In the genomic region with DNA sequence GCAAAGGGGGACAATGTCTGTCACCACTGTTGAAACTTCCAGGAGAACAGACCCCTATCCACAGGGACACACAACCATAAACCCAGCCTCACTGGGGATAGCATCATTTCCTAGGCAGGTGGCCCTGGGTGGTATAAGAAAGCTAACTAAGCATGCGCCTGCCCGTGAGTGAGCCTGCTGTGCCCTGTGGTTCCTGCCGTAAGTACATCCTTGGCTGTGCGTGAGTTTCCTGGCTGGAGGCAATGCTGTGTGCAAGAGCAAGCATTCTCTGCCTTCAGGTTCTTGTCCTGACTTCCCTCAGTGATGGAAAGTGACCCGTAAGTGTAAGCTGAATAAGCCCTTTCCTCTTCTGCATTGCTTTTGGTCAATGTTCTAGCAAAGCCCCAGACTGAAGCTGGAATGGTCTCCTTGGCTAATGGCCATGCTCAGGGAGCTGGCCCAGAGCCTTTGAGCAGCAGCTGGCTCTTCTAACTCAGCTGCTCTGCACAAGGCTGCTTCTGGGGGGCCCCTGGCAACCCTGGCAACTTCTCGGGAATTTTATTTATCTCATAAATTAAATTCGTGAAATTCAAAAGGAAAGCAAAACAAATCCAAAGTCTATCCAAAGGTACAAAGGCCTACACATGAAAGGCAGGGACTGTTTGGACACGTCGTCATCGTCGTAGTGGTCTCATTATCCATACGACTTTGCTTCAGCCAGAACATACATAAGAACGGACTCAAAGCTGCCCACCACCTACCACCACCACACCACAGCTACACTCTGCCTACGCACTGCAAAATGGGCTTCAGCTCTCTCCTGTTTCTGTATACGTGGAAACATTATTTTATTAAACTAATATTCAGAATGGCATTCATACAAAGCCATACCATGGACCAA, we compare ENCODE assay signal across 12 mouse cellular contexts. TPM values are rescaled to one million over a fixed set of nuclear protein-coding genes. Genes with fewer than 3 reads are reported as not detected.
DNase-seq lines count a peak whose midpoint lies in the region; ATAC-seq and TF ChIP-seq lines count a peak whose summit lies in the region.
"Had no signal": no experiment of that assay in that cellular context is flagged by ENCODE, and none has a peak within 500 bp of the region (broad histone marks: within the 10 kb centered on the region; RNA-seq: fewer than 3 reads in every experiment).

No protein-coding gene starts in this region.

- no peak overlapping the region for H3K27ac ChIP-seq in forebrain, embryonic 13.5 days
- H3K27ac ChIP-seq in forebrain, embryonic 10.5 days = no peak overlapping the region
- H3K27ac ChIP-seq in hindbrain, postnatal 0 days = peak overlapping the region; percentile 54
- peak overlapping the region; percentile 74 for H3K27ac ChIP-seq in neural tube, embryonic 13.5 days (replicated peaks)

- ATAC-seq in forebrain, embryonic 13.5 days = peak; percentile 75
- ATAC-seq in hindbrain, postnatal 0 days = peak; percentile 87
- ATAC-seq in neural tube, embryonic 13.5 days (ENCODE audit: low read depth) = peak; percentile 70; the same call in 1 of the 2 replicates
- ATAC-seq in megakaryocyte progenitor cell, adult 5-6 weeks (replicated peaks; ENCODE audit: poor library complexity) = no peak
- ATAC-seq: intestine, postnatal 0 days had no signal

- no peak for DNase-seq in forebrain, embryonic 10.5 days (ENCODE audit: extremely low spot score, low spot score)
- peak; percentile 86 for DNase-seq in left cerebral cortex, postnatal 4 days
- no peak for DNase-seq in left cerebral cortex, postnatal 36 days (ENCODE audit: low spot score in 2 of 2)
- DNase-seq in hindbrain, postnatal 0 days (ENCODE audit: low spot score) = peak; percentile 85
- DNase-seq in liver = no peak
- DNase-seq: cerebellum, adult 11 months; right cerebral cortex, postnatal 14 days had no signal

- H3K4me3 ChIP-seq in forebrain, embryonic 13.5 days = no peak overlapping the region
- H3K4me3 ChIP-seq in forebrain, embryonic 10.5 days = no peak overlapping the region
- no peak overlapping the region for H3K4me3 ChIP-seq in hindbrain, postnatal 0 days (ENCODE audit: low read length)
- no peak overlapping the region for H3K4me3 ChIP-seq in neural tube, embryonic 13.5 days

- no peaks in the 10 kb centered on the region for H3K9me3 ChIP-seq in forebrain, embryonic 13.5 days (replicated peaks)
- H3K9me3 ChIP-seq in forebrain, embryonic 10.5 days = no peaks in the 10 kb centered on the region
- no peaks in the 10 kb centered on the region for H3K9me3 ChIP-seq in hindbrain, postnatal 0 days (ENCODE audit: low read length)
- H3K9me3 ChIP-seq in neural tube, embryonic 13.5 days = no peaks in the 10 kb centered on the region

- no peak for TF ChIP-seq CTCF in hindbrain, postnatal 0 days (IDR thresholded peaks at IDR 0.05; ENCODE audit: low read depth)

- 42% methylated on average over 15 of the region's 15 CpGs for WGBS in forebrain, embryonic 13.5 days
- 82% methylated on average over 15 of the region's 15 CpGs for WGBS in forebrain, embryonic 10.5 days
- 34% methylated on average over 15 of the region's 15 CpGs for WGBS in hindbrain, postnatal 0 days
- 51% methylated on average over 15 of the region's 15 CpGs for WGBS in neural tube, embryonic 13.5 days

- H3K9ac ChIP-seq in forebrain, embryonic 13.5 days = no peak overlapping the region
- no peak overlapping the region for H3K9ac ChIP-seq in hindbrain, postnatal 0 days (replicated peaks; ENCODE audit: low read length)
- no peak overlapping the region for H3K9ac ChIP-seq in neural tube, embryonic 13.5 days

- no peaks in the 10 kb centered on the region for H3K36me3 ChIP-seq in forebrain, embryonic 13.5 days (ENCODE audit: poor library complexity, severe bottlenecking)
- H3K36me3 ChIP-seq in forebrain, embryonic 10.5 days (replicated peaks) = no peaks in the 10 kb centered on the region
- H3K36me3 ChIP-seq in hindbrain, postnatal 0 days (ENCODE audit: insufficient read depth, low read length) = no peaks in the 10 kb centered on the region
- H3K36me3 ChIP-seq in neural tube, embryonic 13.5 days = no peaks in the 10 kb centered on the region

- intact Hi-C loops in left cerebral cortex, postnatal 4 days (cut with DNase I) = no loop called here
- intact Hi-C loops in left cerebral cortex, postnatal 36 days (cut with DNase I) = no loop called here

- H3K27me3 ChIP-seq in forebrain, embryonic 13.5 days = no peaks in the 10 kb centered on the region
- H3K27me3 ChIP-seq in forebrain, embryonic 10.5 days (ENCODE audit: poor library complexity, severe bottlenecking) = peaks cover 40% of the 10 kb centered on the region
- no peaks in the 10 kb centered on the region for H3K27me3 ChIP-seq in hindbrain, postnatal 0 days (ENCODE audit: insufficient read depth, low read length)
- H3K27me3 ChIP-seq in neural tube, embryonic 13.5 days = no peaks in the 10 kb centered on the region

- no peak overlapping the region for H3K4me2 ChIP-seq in forebrain, embryonic 13.5 days
- H3K4me2 ChIP-seq in hindbrain, postnatal 0 days (ENCODE audit: low read depth, low read length) = no peak overlapping the region
- no peak overlapping the region for H3K4me2 ChIP-seq in neural tube, embryonic 13.5 days

- H3K4me1 ChIP-seq in forebrain, embryonic 13.5 days = peaks cover 33% of the 10 kb centered on the region
- H3K4me1 ChIP-seq in forebrain, embryonic 10.5 days = peaks cover 32% of the 10 kb centered on the region
- no peaks in the 10 kb centered on the region; the same call in none of the 2 replicates for H3K4me1 ChIP-seq in hindbrain, postnatal 0 days (ENCODE audit: insufficient read depth, low read length)
- H3K4me1 ChIP-seq in neural tube, embryonic 13.5 days (replicated peaks) = peaks cover 45% of the 10 kb centered on the region

RNA-seq across cellular contexts. Expression of a gene that starts 50.7 kb away (rescaled TPM):
- 0.50 and 0.54 TPM in 2 replicates for polyA plus RNA-seq in forebrain, embryonic 13.5 days (2015; fragmentation: Nextera tagmentation; extraction: Ambion mirVana)
- 0.85 and 1.1 TPM in 2 replicates for polyA plus RNA-seq in forebrain, embryonic 10.5 days (2016; fragmentation: Nextera tagmentation; extraction: Ambion mirVana)
- total RNA-seq in left cerebral cortex, postnatal 4 days (2021) = under 1 TPM; 0.16 to 0.28 TPM
- under 1 TPM; 0.32 to 0.36 TPM for total RNA-seq in left cerebral cortex, postnatal 36 days (2021)
- total RNA-seq in hindbrain, postnatal 0 days (2014; rRNA removed) = 0.10 and 0.72 TPM in 2 replicates
- 0.04 and 0.09 TPM in 2 replicates for polyA plus RNA-seq in hindbrain, postnatal 0 days (2015; fragmentation: Nextera tagmentation; extraction: Ambion mirVana)
- 0.11 and 0.14 TPM in 2 replicates for polyA plus RNA-seq in neural tube, embryonic 13.5 days (2015; fragmentation: Nextera tagmentation; extraction: Ambion mirVana)
- not detected in 2 replicates for total RNA-seq in megakaryocyte progenitor cell, adult 5-6 weeks (2015)
- total RNA-seq in megakaryocyte progenitor cell, adult 5-6 weeks (2017) = not detected in 2 replicates
- total RNA-seq: megakaryocyte, adult 5-6 weeks had no signal

Comparison
In these comparisons a context has a peak if more than half of its experiments do, and no peak if none do; other contexts are left out.
1. DNase-seq: peak in left cerebral cortex, postnatal 4 days (single experiment) and hindbrain, postnatal 0 days (single experiment); none in forebrain, embryonic 10.5 days (single experiment), left cerebral cortex, postnatal 36 days (0 of 2) and liver (single experiment).
2. H3K27ac ChIP-seq: peak in hindbrain, postnatal 0 days (single experiment) and neural tube, embryonic 13.5 days (single experiment); none in forebrain, embryonic 13.5 days (single experiment) and forebrain, embryonic 10.5 days (single experiment).